Mouse (Mus musculus) embryonic facial prominence, embryonic 14.5 days (tissue): Measurements from ENCODE around the gene Ccdc13. TPM values are rescaled to one million over a fixed set of nuclear protein-coding genes. Genes with fewer than 3 reads are reported as not detected.

Source experiments
- ATAC-seq: fragments of 200-750 bp; cut with Nextera tagmentation; 2 replicates; pipeline ENCODE4 v1.8.0; 2017; ENCODE audit warnings: low read depth, moderate number of reproducible peaks, moderate TSS enrichment
- DNase-seq: peaks from one replicate; pipeline ENCODE4 v3.0.0-alpha.2; 2015; ENCODE audit warnings: low spot score
- H3K27ac ChIP-seq: fragments of 300-500 bp; sonication (generic); replicated peaks from 2 replicates; pipeline ENCODE4 v1.5.1; 2014; ENCODE audit warnings: low read depth, mild to moderate bottlenecking, low read length, moderate library complexity
- H3K27me3 ChIP-seq: fragments of 300-500 bp; sonication (generic); replicated peaks from 2 replicates; pipeline ENCODE4 v1.6.1; 2014; ENCODE audit warnings: low read length; ENCODE audit not compliant: control insufficient read depth, insufficient read depth
- H3K36me3 ChIP-seq: fragments of 300-500 bp; sonication (generic); 2 replicates; pipeline ENCODE4 v1.6.1; 2014; ENCODE audit warnings: low read length, mixed read lengths; ENCODE audit not compliant: control insufficient read depth, insufficient read depth
- H3K4me1 ChIP-seq: fragments of 300-500 bp; sonication (generic); 2 replicates; pipeline ENCODE4 v1.6.1; 2014; ENCODE audit warnings: antibody characterized with exemption, low read length; ENCODE audit not compliant: control insufficient read depth, insufficient read depth
- H3K4me2 ChIP-seq: fragments of 300-500 bp; sonication (generic); 2 replicates; pipeline ENCODE4 v1.6.1; 2014; ENCODE audit warnings: low read depth, mild to moderate bottlenecking, low read length, moderate library complexity, mixed read lengths
- H3K4me3 ChIP-seq: fragments of 300-500 bp; sonication (generic); 2 replicates; pipeline ENCODE4 v1.5.1; 2014; ENCODE audit warnings: low read depth, mild to moderate bottlenecking, low read length
- H3K9ac ChIP-seq: fragments of 300-500 bp; sonication (generic); 2 replicates; pipeline ENCODE4 v1.6.1; 2014; ENCODE audit warnings: low read depth, mild to moderate bottlenecking, low read length, moderate library complexity, mixed read lengths
- H3K9me3 ChIP-seq: fragments of 300-500 bp; sonication (generic); 2 replicates; pipeline ENCODE4 v1.6.1; 2016; ENCODE audit warnings: low read length; ENCODE audit not compliant: control insufficient read depth
- WGBS: fragments of 180-500 bp; shearing (Covaris S2); extraction: QIAGEN DNeasy Blood & Tissue Kit; methylation state at CpG from one replicate; pipeline ENCODE4 v1.1.7; 2014; 5-methylcytosine and 5-hydroxymethylcytosine counted together
- polyA plus RNA-seq: library from polyadenylated mRNA; unstranded; fragments of >200 nt; fragmentation: Nextera tagmentation; extraction: Ambion mirVana; gene quantifications from 2 replicates; pipeline ENCODE4 v1.2.1, GENCODE M21; 2014

Gene Ccdc13
- polyA plus RNA-seq, 1 experiment from 2014 or later: 1.7 TPM

- H3K4me2 ChIP-seq: peak overlapping the region; percentile 91
- H3K9me3 ChIP-seq: no peaks in the 10 kb centered on the region
- no peaks in the 10 kb centered on the region for H3K27me3 ChIP-seq
- 1% methylated on average over 25 of the region's 39 CpGs for WGBS
- peak overlapping the region; percentile 96 for H3K27ac ChIP-seq
- ATAC-seq: no peak; the same call in none of the 2 replicates
- DNase-seq: no peak
- peaks cover 3% of the 10 kb centered on the region; the same call in 1 of the 2 replicates for H3K36me3 ChIP-seq
- peak overlapping the region; percentile 90 for H3K9ac ChIP-seq
- peak overlapping the region; percentile 89 for H3K4me3 ChIP-seq
- 0 out of 2 replicates have a peak, but pooled peaks cover 6% of the 10 kb centered on the region for H3K4me1 ChIP-seq
Observed at GRCm38 (mm10) chr9:121856649-121857416, 17.6 kb upstream of the Ccdc13 start.

GRCm38 (mm10) chr9:121854246-121854645 lies 15.0 kb upstream of the Ccdc13 start:
- Histone ChIP-seq H3K9me3 (no peaks in the 10 kb centered on the region), H3K27me3 (no peaks in the 10 kb centered on the region), H3K4me1 (0 out of 2 replicates have a peak, but pooled peaks cover 6% of the 10 kb centered on the region), H3K27ac (no peak overlapping the region), H3K36me3 (peaks cover 22% of the 10 kb centered on the region), H3K9ac (no peak overlapping the region), H3K4me3 (no peak overlapping the region), H3K4me2 (no peak overlapping the region)
- WGBS: 87% methylated on average over 3 of the region's 3 CpGs
- DNase-seq (no peak), ATAC-seq (no peak)

GRCm38 (mm10) chr9:121847842-121848241 lies 8.6 kb upstream of the Ccdc13 start:
- DNase-seq (no peak), ATAC-seq (no peak)
- 76% methylated on average over 5 of the region's 5 CpGs for WGBS
- H3K4me1 ChIP-seq: no peaks in the 10 kb centered on the region
- H3K36me3 ChIP-seq: peaks cover 37% of the 10 kb centered on the region
- no peaks in the 10 kb centered on the region for H3K27me3 ChIP-seq
- no peak overlapping the region for H3K9ac ChIP-seq
- no peak overlapping the region for H3K27ac ChIP-seq
- no peaks in the 10 kb centered on the region for H3K9me3 ChIP-seq
- H3K4me2 ChIP-seq: no peak overlapping the region
- no peak overlapping the region for H3K4me3 ChIP-seq

- Histone ChIP-seq H3K27ac (no peak overlapping the region), H3K9me3 (no peaks in the 10 kb centered on the region), H3K4me2 (no peak overlapping the region), H3K4me1 (no peaks in the 10 kb centered on the region), H3K36me3 (peaks cover 37% of the 10 kb centered on the region), H3K27me3 (no peaks in the 10 kb centered on the region), H3K9ac (no peak overlapping the region), H3K4me3 (no peak overlapping the region)
- 91% methylated on average over 4 of the region's 4 CpGs for WGBS
- ATAC-seq (no peak), DNase-seq (no peak)
Observed at GRCm38 (mm10) chr9:121847138-121847537, 7.9 kb upstream of the Ccdc13 start.

GRCm38 (mm10) chr9:121846526-121847118 lies 7.4 kb upstream of the Ccdc13 start:
- Histone ChIP-seq H3K4me3 (no peak overlapping the region), H3K27ac (no peak overlapping the region), H3K9me3 (no peaks in the 10 kb centered on the region), H3K4me1 (no peaks in the 10 kb centered on the region), H3K27me3 (no peaks in the 10 kb centered on the region), H3K9ac (no peak overlapping the region), H3K4me2 (no peak overlapping the region), H3K36me3 (peaks cover 32% of the 10 kb centered on the region)
- DNase-seq: peak; percentile 59
- ATAC-seq: 0 out of 2 replicates have a peak, but pooled peaks have one; percentile 49
- WGBS: 49% methylated on average over 10 of the region's 10 CpGs

GRCm38 (mm10) chr9:121842914-121843313 lies 3.7 kb upstream of the Ccdc13 start:
- Histone ChIP-seq H3K27ac (no peak overlapping the region), H3K4me1 (0 out of 2 replicates have a peak, but pooled peaks cover 10% of the 10 kb centered on the region), H3K27me3 (no peaks in the 10 kb centered on the region), H3K4me2 (no peak overlapping the region), H3K4me3 (no peak overlapping the region), H3K9me3 (no peaks in the 10 kb centered on the region), H3K36me3 (peaks cover 5% of the 10 kb centered on the region; the same call in 1 of the 2 replicates), H3K9ac (no peak overlapping the region)
- DNase-seq (no peak), ATAC-seq (no peak)
- WGBS: 96% methylated on average over 2 of the region's 2 CpGs

- peak overlapping the region; percentile 85 for H3K4me2 ChIP-seq
- 36% methylated on average over 7 of the region's 7 CpGs for WGBS
- no peaks in the 10 kb centered on the region for H3K9me3 ChIP-seq
- H3K27ac ChIP-seq: no peak overlapping the region
- H3K36me3 ChIP-seq: no peaks in the 10 kb centered on the region
- H3K4me3 ChIP-seq: peak overlapping the region; percentile 55
- peak overlapping the region; percentile 62 for H3K9ac ChIP-seq
- DNase-seq (no peak), ATAC-seq (peak; percentile 45; the same call in 1 of the 2 replicates)
- H3K27me3 ChIP-seq: no peaks in the 10 kb centered on the region
- 0 out of 2 replicates have a peak, but pooled peaks cover 10% of the 10 kb centered on the region for H3K4me1 ChIP-seq
Observed at GRCm38 (mm10) chr9:121839622-121839965, 333 bp upstream of the Ccdc13 start.

- 0 out of 2 replicates have a peak, but pooled peaks cover 10% of the 10 kb centered on the region for H3K4me1 ChIP-seq
- no peak for ATAC-seq
- H3K36me3 ChIP-seq: no peaks in the 10 kb centered on the region
- no peak overlapping the region for H3K4me3 ChIP-seq
- no peak overlapping the region for H3K9ac ChIP-seq
- H3K27ac ChIP-seq: no peak overlapping the region
- no peak overlapping the region for H3K4me2 ChIP-seq
- no peaks in the 10 kb centered on the region for H3K9me3 ChIP-seq
- WGBS: 92% methylated on average over 6 of the region's 6 CpGs
- H3K27me3 ChIP-seq: no peaks in the 10 kb centered on the region
- DNase-seq: no peak
Observed at GRCm38 (mm10) chr9:121838008-121838407, 1.3 kb downstream of the Ccdc13 start.
